13 mouse cellular contexts compared by ENCODE assay signal in the genomic region with DNA sequence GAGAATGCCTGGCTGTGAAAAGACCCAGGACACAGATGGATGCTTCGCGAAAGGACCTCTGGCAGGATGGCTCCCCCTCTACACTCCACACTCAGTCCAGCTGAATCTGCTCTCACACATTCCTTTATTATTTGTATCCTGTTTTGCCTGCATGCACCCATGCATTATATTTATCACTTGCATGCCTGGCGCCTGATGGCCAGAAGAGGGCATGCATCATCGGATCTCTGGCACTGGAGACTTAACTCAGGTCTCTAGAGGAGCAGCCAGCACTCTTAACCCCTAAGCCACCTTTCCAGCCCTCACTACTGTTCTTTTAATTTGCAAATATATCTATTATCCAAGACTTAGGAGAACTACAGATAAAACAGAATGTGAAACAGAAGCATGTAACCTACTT. TPM values are rescaled to one million over a fixed set of nuclear protein-coding genes. Genes with fewer than 3 reads are reported as not detected.
DNase-seq lines count a peak whose midpoint lies in the region; ATAC-seq and TF ChIP-seq lines count a peak whose summit lies in the region.
"Had no signal": no experiment of that assay in that cellular context is flagged by ENCODE, and none has a peak within 500 bp of the region (broad histone marks: within the 10 kb centered on the region; RNA-seq: fewer than 3 reads in every experiment).

No protein-coding gene starts in this region.

- H3K4me1 ChIP-seq in liver, embryonic 14.5 days (replicated peaks; ENCODE audit: control insufficient read depth in 2 of 2, insufficient read depth in 2 of 2, low read length in 1 of 2) = peaks cover 9 to 26% of the 10 kb centered on the region in 2 experiments

- DNase-seq in embryo, embryonic 10 days (ENCODE audit: low spot score) = peak; percentile 16
- DNase-seq in embryo, embryonic 9.5 days (ENCODE audit: extremely low spot score) = no peak
- no peak for DNase-seq in liver, embryonic 14.5 days (ENCODE audit: low read depth in 3 of 3, low spot score in 3 of 3)
- DNase-seq in liver (no peak), ES-CJ7 (ENCODE audit: low read depth, low spot score) (peak; percentile 22)
- DNase-seq in kidney, adult 9 months = peak; percentile 43
- no peak for DNase-seq in right cerebral cortex, postnatal 36 days (ENCODE audit: low spot score in 2 of 2)
- DNase-seq in heart, postnatal 10 days = no peak
- DNase-seq: adrenal gland, adult 8-10 months; liver, embryonic 13.5 days had no signal

- H3K4me3 ChIP-seq in liver, embryonic 14.5 days (ENCODE audit: insufficient read depth in 1 of 2, low read depth in 2 of 2, low read length in 2 of 2) = no peak overlapping the region
- H3K4me3 ChIP-seq: heart, embryonic 15.5 days; liver, embryonic 13.5 days had no signal

- no peak overlapping the region for H3K27ac ChIP-seq in liver, embryonic 14.5 days
- H3K27ac ChIP-seq: heart, embryonic 15.5 days; liver, embryonic 13.5 days had no signal

- no peaks in the 10 kb centered on the region for H3K9me3 ChIP-seq in liver, embryonic 14.5 days (ENCODE audit: control insufficient read depth, low read length)
- H3K9me3 ChIP-seq: heart, embryonic 15.5 days; liver, embryonic 13.5 days had no signal

- TF ChIP-seq EP300 in liver, embryonic 14.5 days (IDR thresholded peaks at IDR 0.05; ENCODE audit: low read depth) = no peak

- 80% methylated on average over 4 of the region's 4 CpGs for WGBS in liver, embryonic 14.5 days (ENCODE audit: insufficient replicate concordance)

- no peak overlapping the region for H3K4me2 ChIP-seq in liver, embryonic 14.5 days (ENCODE audit: low read depth)
- H3K4me2 ChIP-seq: heart, embryonic 15.5 days had no signal

- ATAC-seq in liver, embryonic 14.5 days (ENCODE audit: insufficient read depth) = no peak

- TF ChIP-seq CTCF in liver, embryonic 14.5 days (IDR thresholded peaks at IDR 0.05; ENCODE audit: low read depth) = peak; percentile 49

- H3K36me3 ChIP-seq in liver, embryonic 14.5 days (replicated peaks; ENCODE audit: control insufficient read depth, insufficient read depth, low read depth) = peaks cover 40% of the 10 kb centered on the region

- intact Hi-C loops in heart, postnatal 10 days (cut with DNase I) = no loop called here

- H3K9ac ChIP-seq in liver, embryonic 14.5 days (replicated peaks) = no peak overlapping the region
- H3K9ac ChIP-seq: heart, embryonic 15.5 days; liver, embryonic 13.5 days had no signal

- H3K27me3 ChIP-seq in liver, embryonic 14.5 days (ENCODE audit: control insufficient read depth, insufficient read depth, low read length) = no peaks in the 10 kb centered on the region
- H3K27me3 ChIP-seq: heart, embryonic 15.5 days; liver, embryonic 13.5 days had no signal

RNA-seq across cellular contexts. Expression of a gene that starts 3.4 kb away (rescaled TPM):
- polyA plus RNA-seq in liver, embryonic 14.5 days (2012; rRNA removed) = 14.8 and 18.6 TPM in 2 replicates
- polyA plus RNA-seq in liver, embryonic 14.5 days (2014; fragmentation: Nextera tagmentation; extraction: Ambion mirVana) = 18.0 and 20.1 TPM in 2 replicates
- total RNA-seq in heart, postnatal 10 days (2021) = 10 to 100 TPM; 13.3 to 14.4 TPM

RNA-seq across cellular contexts. Expression of a gene that starts 12.5 kb away (rescaled TPM):
- polyA plus RNA-seq in liver, embryonic 14.5 days (2012; rRNA removed) = 1.3 and 1.8 TPM in 2 replicates
- polyA plus RNA-seq in liver, embryonic 14.5 days (2014; fragmentation: Nextera tagmentation; extraction: Ambion mirVana) = 0.89 and 0.91 TPM in 2 replicates
- total RNA-seq in heart, postnatal 10 days (2021) = not detected
- total RNA-seq: adrenal gland, adult 8-10 months; common myeloid progenitor, adult 5-6 weeks had no signal
- polyA plus RNA-seq: heart, embryonic 15.5 days had no signal

RNA-seq across cellular contexts. Expression of a gene that starts 26.9 kb away (rescaled TPM):
- 0.03 and 0.07 TPM in 2 replicates for polyA plus RNA-seq in liver, embryonic 14.5 days (2012; rRNA removed)
- polyA plus RNA-seq in liver, embryonic 14.5 days (2014; fragmentation: Nextera tagmentation; extraction: Ambion mirVana) = 0.10 TPM in 1 of 2 replicates, not detected in the other
- under 1 TPM in 1 of 2 experiments, not detected in 1; 0.31 TPM for total RNA-seq in heart, postnatal 10 days (2021)
- polyA plus RNA-seq: large intestine, adult 2 months had no signal

RNA-seq across cellular contexts. Expression of a gene that starts 27.0 kb away (rescaled TPM):
- polyA plus RNA-seq in liver, embryonic 14.5 days (2012; rRNA removed) = 46.5 and 53.4 TPM in 2 replicates
- 80.3 and 83.1 TPM in 2 replicates for polyA plus RNA-seq in liver, embryonic 14.5 days (2014; fragmentation: Nextera tagmentation; extraction: Ambion mirVana)
- 100 to 1,000 TPM; 103 TPM for total RNA-seq in heart, postnatal 10 days (2021)

RNA-seq across cellular contexts. Expression of a gene that starts 44.4 kb away (rescaled TPM):
- polyA plus RNA-seq in liver, embryonic 14.5 days (2012; rRNA removed) = 23.1 and 25.8 TPM in 2 replicates
- polyA plus RNA-seq in liver, embryonic 14.5 days (2014; fragmentation: Nextera tagmentation; extraction: Ambion mirVana) = 31.7 and 33.9 TPM in 2 replicates
- 10 to 100 TPM; 48.0 to 54.1 TPM for total RNA-seq in heart, postnatal 10 days (2021)

Comparison
In these comparisons a context has a peak if more than half of its experiments do, and no peak if none do; other contexts are left out.
1. DNase-seq: peak in embryo, embryonic 10 days (single experiment), ES-CJ7 (single experiment) and kidney, adult 9 months (single experiment); none in embryo, embryonic 9.5 days (single experiment), liver, embryonic 14.5 days (0 of 3), liver (single experiment), right cerebral cortex, postnatal 36 days (0 of 2) and heart, postnatal 10 days (0 of 2).